Mouse (Mus musculus) pancreas, adult 10 weeks (tissue): ENCODE measurements around the gene Gm9837. TPM values are rescaled to one million over a fixed set of nuclear protein-coding genes. Genes with fewer than 3 reads are reported as not detected.

Source experiments
- polyA plus RNA-seq: library from polyadenylated mRNA; stranded (reverse); fragments of 350-450 nt; fragmentation: Illumina TruSeq; extraction: RNeasy Lipid Tissue Mini Kit (QIAGEN cat#74804); gene quantifications from one replicate; pipeline ENCODE4 v1.2.3, GENCODE M21; 2015; ENCODE audit warnings: low read depth, low replicate concordance; ENCODE audit not compliant: insufficient read depth

Gm9837 gene
- not detected for polyA plus RNA-seq

GRCm38 (mm10) chr11:53469968-53470695, at the start of gene Gm9837:
TSS of gene Gm9837 (minus strand) at chr11:53470479.

GRCm38 (mm10) chr11:53519207-53520121, 49.2 kb upstream of the Gm9837 start, which contains the start of gene Sept8:
TSS of gene Sept8 (plus strand) at chr11:53519257.

GRCm38 (mm10) chr11:53479783-53480301, 9.6 kb upstream of the Gm9837 start, which contains the start of the genes Gm9945 and Sowaha:
TSS of gene Gm9945 (plus strand) at chr11:53480166.
TSS of gene Sowaha (minus strand) at chr11:53480274.

GRCm38 (mm10) chr11:53456474-53457371, 13.6 kb downstream of the Gm9837 start, which contains the start of the genes Gm10447 and Shroom1:
TSS of gene Gm10447 (minus strand) at chr11:53457110.
TSS of gene Shroom1 (plus strand) at chr11:53457205.

GRCm38 (mm10) chr11:53430670-53431346, 39.5 kb downstream of the Gm9837 start, which contains the start of the genes Uqcrq and Gdf9:
TSS of gene Uqcrq (minus strand) at chr11:53430831.
TSS of gene Gdf9 (plus strand) at chr11:53431023.

GRCm38 (mm10) chr11:53423036-53423435, 47.2 kb downstream of the Gm9837 start, which contains the start of gene Leap2:
TSS of gene Leap2 (minus strand) at chr11:53423170.

Other genes with a start within 250 kb of the Gm9837 start
- gene Hspa4, start 170.0 kb downstream of the Gm9837 start, polyA plus RNA-seq: 17.9 TPM
- gene Zcchc10, start 145.8 kb downstream of the Gm9837 start, polyA plus RNA-seq: 2.5 TPM
- gene Aff4, start 119.6 kb downstream of the Gm9837 start, polyA plus RNA-seq: 8.0 TPM
- not detected for gene Leap2, start 47.3 kb downstream of the Gm9837 start, polyA plus RNA-seq
- 207 TPM for gene Uqcrq, start 39.6 kb downstream of the Gm9837 start, polyA plus RNA-seq
- not detected for gene Gdf9, start 39.5 kb downstream of the Gm9837 start, polyA plus RNA-seq
- not detected for gene Gm10447, start 13.4 kb downstream of the Gm9837 start, polyA plus RNA-seq
- gene Shroom1, start 13.3 kb downstream of the Gm9837 start, polyA plus RNA-seq: 3.4 TPM
- gene Gm9945, start 9.7 kb upstream of the Gm9837 start, polyA plus RNA-seq: not detected
- gene Sowaha, start 9.8 kb upstream of the Gm9837 start, polyA plus RNA-seq: 0.20 TPM
- gene Sept8, start 48.8 kb upstream of the Gm9837 start, polyA plus RNA-seq: 14.3 TPM
- 4.1 TPM for gene Kif3a, start 96.9 kb upstream of the Gm9837 start, polyA plus RNA-seq
- not detected for gene Il4, start 148.2 kb upstream of the Gm9837 start, polyA plus RNA-seq
- not detected for gene Il13, start 164.2 kb upstream of the Gm9837 start, polyA plus RNA-seq
- 3.0 TPM for gene Rad50, start 236.8 kb upstream of the Gm9837 start, polyA plus RNA-seq